Comparison of ENCODE assay signal across 8 mouse cellular contexts in genomic region chr2:92544364-92545151, GRCm38 (mm10). TPM values are rescaled to one million over a fixed set of nuclear protein-coding genes. Genes with fewer than 3 reads are reported as not detected.
DNase-seq lines count a peak whose midpoint lies in the region; ATAC-seq lines count a peak whose summit lies in the region.

No protein-coding gene starts in this region.

- H3K9me3 ChIP-seq in limb, embryonic 11.5 days (ENCODE audit: control insufficient read depth, low read length): no peaks in the 10 kb centered on the region
- H3K9me3 ChIP-seq in limb, embryonic 10.5 days (replicated peaks): no peaks in the 10 kb centered on the region
- H3K9me3 ChIP-seq in forebrain, embryonic 12.5 days: no peaks in the 10 kb centered on the region

- H3K4me2 ChIP-seq in limb, embryonic 11.5 days (ENCODE audit: low read depth, severe bottlenecking): no peak overlapping the region
- H3K4me2 ChIP-seq in forebrain, embryonic 12.5 days: peak overlapping the region; percentile 25

- 0 out of 2 replicates have a peak, but pooled peaks cover 3% of the 10 kb centered on the region for H3K4me1 ChIP-seq in limb, embryonic 11.5 days (ENCODE audit: control insufficient read depth, insufficient read depth, low read length)
- peaks cover 14% of the 10 kb centered on the region for H3K4me1 ChIP-seq in limb, embryonic 10.5 days
- peaks cover 10% of the 10 kb centered on the region for H3K4me1 ChIP-seq in forebrain, embryonic 12.5 days

- ATAC-seq in limb, embryonic 11.5 days (ENCODE audit: insufficient number of reproducible peaks, low FRiP score, low TSS enrichment, low read depth): 0 out of 2 replicates have a peak, but pooled peaks have one; percentile 39
- peak; percentile 68 for ATAC-seq in forebrain, embryonic 12.5 days (ENCODE audit: low FRiP score)

- peak; percentile 37 for DNase-seq in limb, embryonic 11.5 days (ENCODE audit: low spot score)
- no peak for DNase-seq in limb, embryonic 10.5 days (ENCODE audit: low spot score)
- peak; percentile 26 for DNase-seq in brain, embryonic 18.5 days (ENCODE audit: low read depth, low spot score)
- peak; percentile 40 for DNase-seq in mesoderm, embryonic 11.5 days (ENCODE audit: low read depth, low spot score)
- no peak for DNase-seq in cerebellum, adult 11-12 months
- DNase-seq in cerebellum, postnatal 14 days: no peak
- no peak for DNase-seq in thymus, postnatal 25 days

- H3K27ac ChIP-seq in limb, embryonic 11.5 days (replicated peaks; ENCODE audit: low read depth, low read length): no peak overlapping the region
- no peak overlapping the region for H3K27ac ChIP-seq in limb, embryonic 10.5 days
- no peak overlapping the region for H3K27ac ChIP-seq in forebrain, embryonic 12.5 days

- WGBS in limb, embryonic 11.5 days: 26% methylated on average over 15 of the region's 15 CpGs
- 22% methylated on average over 15 of the region's 15 CpGs for WGBS in limb, embryonic 10.5 days
- 11% methylated on average over 15 of the region's 15 CpGs for WGBS in forebrain, embryonic 12.5 days

- no peak overlapping the region; the same call in 1 of the 2 replicates for H3K9ac ChIP-seq in limb, embryonic 11.5 days (ENCODE audit: low read length)
- no peak overlapping the region for H3K9ac ChIP-seq in forebrain, embryonic 12.5 days

- H3K4me3 ChIP-seq in limb, embryonic 11.5 days (ENCODE audit: low read depth, low read length): no peak overlapping the region
- H3K4me3 ChIP-seq in limb, embryonic 10.5 days: no peak overlapping the region
- H3K4me3 ChIP-seq in forebrain, embryonic 12.5 days (replicated peaks): no peak overlapping the region

- H3K27me3 ChIP-seq in limb, embryonic 11.5 days (ENCODE audit: control insufficient read depth, insufficient read depth, low read length): no peaks in the 10 kb centered on the region
- H3K27me3 ChIP-seq in limb, embryonic 10.5 days (ENCODE audit: low read depth, poor library complexity, severe bottlenecking): peaks cover 20% of the 10 kb centered on the region; the same call in 1 of the 2 replicates
- peaks cover 3% of the 10 kb centered on the region; the same call in 1 of the 2 replicates for H3K27me3 ChIP-seq in forebrain, embryonic 12.5 days

- H3K36me3 ChIP-seq in limb, embryonic 11.5 days (ENCODE audit: control insufficient read depth, insufficient read depth, low read length): no peaks in the 10 kb centered on the region
- H3K36me3 ChIP-seq in limb, embryonic 10.5 days: no peaks in the 10 kb centered on the region
- H3K36me3 ChIP-seq in forebrain, embryonic 12.5 days (replicated peaks): no peaks in the 10 kb centered on the region

RNA-seq across cellular contexts. Expression of gene Chst1, which starts 54.9 kb away (rescaled TPM):
- 2.3 and 2.5 TPM in 2 replicates for polyA plus RNA-seq in limb, embryonic 11.5 days (2014; fragmentation: Nextera tagmentation; extraction: Ambion mirVana)
- polyA plus RNA-seq in limb, embryonic 10.5 days (2016; fragmentation: Nextera tagmentation; extraction: Ambion mirVana): 1.5 and 2.8 TPM in 2 replicates
- polyA plus RNA-seq in forebrain, embryonic 12.5 days (2016; fragmentation: Nextera tagmentation; extraction: Ambion mirVana): 11.8 and 12.1 TPM in 2 replicates

Comparison
In these comparisons a context has a peak if more than half of its experiments do, and no peak if none do; other contexts are left out.
1. DNase-seq: peak in limb, embryonic 11.5 days (single experiment), brain, embryonic 18.5 days (single experiment) and mesoderm, embryonic 11.5 days (single experiment); none in limb, embryonic 10.5 days (single experiment), cerebellum, adult 11-12 months (single experiment), cerebellum, postnatal 14 days (0 of 2) and thymus, postnatal 25 days (single experiment).